Mouse (Mus musculus) gastrocnemius, adult 18-20 months (tissue): ENCODE results near the gene Plrg1. TPM values are rescaled to one million over a fixed set of nuclear protein-coding genes. Genes with fewer than 3 reads are reported as not detected.

Source experiments
- total RNA-seq, 2 experiments: library from RNA; stranded (reverse); gene quantifications; 2 replicates each; pipeline ENCODE4 v1.2.3; 2021

The Plrg1 gene
- total RNA-seq, 2 experiments from 2014 or later: 20.8 to 21.0 TPM

Other genes starting within 250 kb of the Plrg1 start
- gene Rbm46, start 179.0 kb upstream of the Plrg1 start, total RNA-seq: under 1 TPM in 1 of 2 experiments, not detected in 1; 0.12 TPM
- gene Lrat, start 151.5 kb upstream of the Plrg1 start, total RNA-seq: not detected
- 1 to 10 TPM in 1 of 2 experiments, not detected in 1; 1.4 TPM for gene Fgg, start 47.8 kb upstream of the Plrg1 start, total RNA-seq
- 1 to 10 TPM in 1 of 2 experiments, not detected in 1; 1.6 TPM for gene Fga, start 29.4 kb upstream of the Plrg1 start, total RNA-seq
- under 1 TPM in 1 of 2 experiments, not detected in 1; 0.71 TPM for gene Fgb, start 5.7 kb upstream of the Plrg1 start, total RNA-seq
- under 1 TPM; 0.37 to 0.66 TPM for gene Dchs2, start 72.4 kb downstream of the Plrg1 start, total RNA-seq